In the genomic region with DNA sequence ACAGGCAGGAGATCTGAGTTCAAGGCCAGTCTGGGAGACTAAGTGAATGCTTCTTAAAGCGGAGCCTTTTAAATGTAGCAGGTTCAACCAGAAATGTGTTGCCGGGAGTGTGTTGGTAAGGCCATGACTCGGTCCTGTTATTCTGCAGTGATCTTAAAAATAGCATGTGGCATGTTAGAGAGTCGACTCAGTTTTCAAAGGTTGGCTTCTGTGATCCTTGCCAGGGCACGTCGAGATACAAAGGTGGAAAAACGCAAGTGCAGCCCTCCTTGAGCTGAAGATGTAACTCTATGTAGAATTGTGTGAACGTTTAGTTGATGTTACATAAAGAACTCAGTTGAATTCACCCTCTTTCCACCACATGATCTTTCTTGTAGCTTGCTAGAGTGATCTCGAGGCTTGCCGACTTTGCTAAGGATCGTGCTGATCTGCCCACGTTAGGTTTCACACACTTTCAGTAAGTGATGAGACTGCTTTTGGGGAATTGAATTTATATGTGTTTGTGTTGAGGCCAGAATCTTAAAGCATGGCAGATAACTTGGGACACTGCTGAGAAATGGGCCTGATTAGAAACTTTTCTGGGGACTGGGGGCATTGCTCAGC, we compare ENCODE assay signal across 29 mouse cellular contexts. TPM values are rescaled to one million over a fixed set of nuclear protein-coding genes. Genes with fewer than 3 reads are reported as not detected.
DNase-seq lines count a peak whose midpoint lies in the region; ATAC-seq and TF ChIP-seq lines count a peak whose summit lies in the region.
"Had no signal": no experiment of that assay in that cellular context is flagged by ENCODE, and none has a peak within 500 bp of the region (broad histone marks: within the 10 kb centered on the region; RNA-seq: fewer than 3 reads in every experiment).

No protein-coding gene starts in this region.

- H3K27me3 ChIP-seq in embryonic facial prominence, embryonic 10.5 days (replicated peaks; ENCODE audit: low read depth, poor library complexity, severe bottlenecking): no peaks in the 10 kb centered on the region
- H3K27me3 ChIP-seq: embryonic facial prominence, embryonic 12.5 days; embryonic facial prominence, embryonic 15.5 days; heart, embryonic 12.5 days; heart, embryonic 15.5 days had no signal

- intact Hi-C loops in gastrocnemius, adult 2 months (cut with DNase I): no loop called here
- intact Hi-C loops in left cerebral cortex, adult 2 months (cut with DNase I): no loop called here

- no peak for DNase-seq in frontal cortex, postnatal 25 days (ENCODE audit: low spot score in 2 of 2)
- DNase-seq in gastrocnemius, adult 2 months: peak; percentile 71
- no peak for DNase-seq in gastrocnemius, postnatal 4 days (ENCODE audit: low spot score in 2 of 2)
- no peak for DNase-seq in left cerebral cortex, adult 2 months (ENCODE audit: extremely low spot score in 1 of 2, low spot score in 2 of 2)
- DNase-seq in left cerebral cortex, adult 18-20 months (ENCODE audit: low spot score in 2 of 2): no peak
- DNase-seq in brain, adult 2 months (ENCODE audit: low read depth, low spot score): peak; percentile 70
- no peak for DNase-seq in embryonic facial prominence, embryonic 10.5 days (ENCODE audit: low spot score)
- DNase-seq: adrenal gland, adult 8-10 months; adrenal gland, postnatal 25 days; cerebellum, adult 18-20 months; cerebellum, adult 9-10 months; cerebellum, postnatal 14 days; forebrain, postnatal 0 days; heart, adult 18-20 months; heart, postnatal 10 days; heart, postnatal 36 days; kidney, adult 18-20 months had no signal

- peak overlapping the region; percentile 92 for H3K27ac ChIP-seq in gastrocnemius, adult 2 months
- peak overlapping the region; percentile 45 for H3K27ac ChIP-seq in left cerebral cortex, adult 2 months
- no peak overlapping the region for H3K27ac ChIP-seq in embryonic facial prominence, embryonic 10.5 days (replicated peaks)
- H3K27ac ChIP-seq: embryonic facial prominence, embryonic 12.5 days; embryonic facial prominence, embryonic 15.5 days; heart, embryonic 15.5 days; hindbrain, embryonic 10.5 days; hindbrain, embryonic 14.5 days; hindbrain, postnatal 0 days had no signal

- 94% methylated on average over 12 of the region's 12 CpGs for WGBS in embryonic facial prominence, embryonic 10.5 days

- H3K4me3 ChIP-seq in gastrocnemius, adult 2 months: peak overlapping the region; percentile 28
- H3K4me3 ChIP-seq in left cerebral cortex, adult 2 months: no peak overlapping the region
- no peak overlapping the region for H3K4me3 ChIP-seq in embryonic facial prominence, embryonic 10.5 days
- H3K4me3 ChIP-seq: embryonic facial prominence, embryonic 12.5 days; embryonic facial prominence, embryonic 15.5 days; heart, embryonic 12.5 days; heart, embryonic 15.5 days; hindbrain, embryonic 10.5 days had no signal

- H3K9me3 ChIP-seq in embryonic facial prominence, embryonic 10.5 days: no peaks in the 10 kb centered on the region
- H3K9me3 ChIP-seq: embryonic facial prominence, embryonic 12.5 days; embryonic facial prominence, embryonic 15.5 days; heart, embryonic 12.5 days; heart, embryonic 15.5 days; hindbrain, embryonic 10.5 days had no signal

- peaks cover 91% of the 10 kb centered on the region for H3K36me3 ChIP-seq in embryonic facial prominence, embryonic 10.5 days (replicated peaks)

- H3K4me1 ChIP-seq in embryonic facial prominence, embryonic 10.5 days: no peaks in the 10 kb centered on the region
- H3K4me1 ChIP-seq: embryonic facial prominence, embryonic 12.5 days; embryonic facial prominence, embryonic 15.5 days; heart, embryonic 12.5 days; heart, embryonic 15.5 days; hindbrain, embryonic 10.5 days had no signal

- no peak for TF ChIP-seq CTCF in gastrocnemius, adult 2 months (IDR thresholded peaks at IDR 0.05)
- no peak for TF ChIP-seq CTCF in left cerebral cortex, adult 2 months (IDR thresholded peaks at IDR 0.05)

- peak; percentile 81; the same call in 1 of the 2 replicates for ATAC-seq in frontal cortex, adult (ENCODE audit: low TSS enrichment)
- ATAC-seq: activated CD4-positive, CD25-positive, alpha-beta regulatory T cell, adult 4 months; forebrain, embryonic 14.5 days; forebrain, postnatal 0 days; hindbrain, postnatal 0 days; inflammation-experienced regulatory T-cells, adult 6 months; intestine, embryonic 16.5 days had no signal

RNA-seq across cellular contexts. Expression of a gene that starts 7.6 kb away (rescaled TPM):
- total RNA-seq in gastrocnemius, adult 2 months (2021): 100 to 1,000 TPM; 173 to 178 TPM
- 100 to 1,000 TPM; 123 to 128 TPM for total RNA-seq in gastrocnemius, postnatal 4 days (2021)
- 10 to 100 TPM; 26.3 to 27.8 TPM for total RNA-seq in left cerebral cortex, adult 2 months (2021)
- total RNA-seq in left cerebral cortex, adult 18-20 months (2021): 10 to 100 TPM; 29.3 to 33.9 TPM
- 215 and 230 TPM in 2 replicates for polyA plus RNA-seq in embryonic facial prominence, embryonic 10.5 days (2016; fragmentation: Nextera tagmentation; extraction: Ambion mirVana)

RNA-seq across cellular contexts. Expression of a gene that starts 21.6 kb away (rescaled TPM):
- 10 to 100 TPM; 16.9 to 20.4 TPM for total RNA-seq in gastrocnemius, adult 2 months (2021)
- total RNA-seq in gastrocnemius, postnatal 4 days (2021): 10 to 100 TPM; 12.8 to 15.0 TPM
- total RNA-seq in left cerebral cortex, adult 2 months (2021): 100 to 1,000 TPM in 1 of 2 experiments, 10 to 100 TPM in 1; 93.0 to 112 TPM
- 10 to 100 TPM; 93.3 to 99.9 TPM for total RNA-seq in left cerebral cortex, adult 18-20 months (2021)
- 30.8 and 32.0 TPM in 2 replicates for polyA plus RNA-seq in embryonic facial prominence, embryonic 10.5 days (2016; fragmentation: Nextera tagmentation; extraction: Ambion mirVana)

Comparison
In these comparisons a context has a peak if more than half of its experiments do, and no peak if none do; other contexts are left out.
1. DNase-seq: peak in gastrocnemius, adult 2 months (single experiment) and brain, adult 2 months (single experiment); none in frontal cortex, postnatal 25 days (0 of 2), gastrocnemius, postnatal 4 days (0 of 2), left cerebral cortex, adult 2 months (0 of 2), left cerebral cortex, adult 18-20 months (0 of 2) and embryonic facial prominence, embryonic 10.5 days (single experiment).
2. RNA of a gene that starts 21.6 kb away (total RNA-seq): 93.0 to 112 TPM in left cerebral cortex, adult 2 months and 93.3 to 99.9 TPM in left cerebral cortex, adult 18-20 months; 16.9 to 20.4 TPM in gastrocnemius, adult 2 months and 12.8 to 15.0 TPM in gastrocnemius, postnatal 4 days; every median in the first group is over 4 times any median in the second.